Mouse (Mus musculus): ENCODE measurements around the gene Rasl11b.
A peak's percentile ranks its signal among the peaks of the same experiment; 100 is the strongest.

Gene Rasl11b

DNA sequence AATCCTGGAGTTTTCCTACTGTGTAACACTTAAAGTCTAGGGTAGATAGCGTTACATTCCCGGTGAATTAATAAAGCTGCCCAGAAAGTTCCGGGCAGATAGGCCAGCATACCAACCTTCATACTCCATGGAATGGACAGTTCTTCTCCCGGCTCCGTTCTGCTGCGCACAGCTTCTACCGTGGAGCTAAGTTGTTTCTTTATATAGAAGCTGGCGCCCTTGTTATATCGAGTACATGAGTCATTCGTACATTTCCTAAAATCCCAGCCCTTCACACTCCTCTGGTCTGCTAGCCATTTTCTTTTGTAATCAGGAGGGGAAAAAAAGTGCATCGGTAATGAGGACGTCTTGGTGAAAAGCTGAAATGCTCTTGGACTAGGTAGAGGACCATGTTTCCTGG, 7.0 kb upstream of the Rasl11b start:
- DNase-seq (ENCODE audit: low read depth, low spot score): no peak

DNA sequence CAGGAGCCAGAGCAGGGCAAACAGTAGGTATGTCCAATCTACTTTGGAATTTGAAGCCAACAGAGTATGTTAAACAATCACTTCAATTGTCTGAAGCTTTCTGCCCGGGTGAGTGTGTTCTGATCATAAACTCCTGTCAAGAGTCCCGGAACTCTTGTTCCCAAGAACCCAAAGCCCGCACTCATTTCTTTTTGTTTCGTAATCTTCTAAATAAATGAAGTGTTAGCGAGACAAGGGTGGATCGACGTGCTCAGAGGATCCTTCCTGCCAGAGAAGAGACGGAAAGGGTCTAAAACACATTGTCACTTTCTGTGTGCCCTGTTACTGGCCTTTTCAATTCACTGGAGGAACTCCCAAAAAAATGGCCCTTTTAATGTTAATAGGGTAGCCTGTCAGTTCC, 6.2 kb upstream of the Rasl11b start:
- no peak for DNase-seq (ENCODE audit: low read depth, low spot score)

DNA sequence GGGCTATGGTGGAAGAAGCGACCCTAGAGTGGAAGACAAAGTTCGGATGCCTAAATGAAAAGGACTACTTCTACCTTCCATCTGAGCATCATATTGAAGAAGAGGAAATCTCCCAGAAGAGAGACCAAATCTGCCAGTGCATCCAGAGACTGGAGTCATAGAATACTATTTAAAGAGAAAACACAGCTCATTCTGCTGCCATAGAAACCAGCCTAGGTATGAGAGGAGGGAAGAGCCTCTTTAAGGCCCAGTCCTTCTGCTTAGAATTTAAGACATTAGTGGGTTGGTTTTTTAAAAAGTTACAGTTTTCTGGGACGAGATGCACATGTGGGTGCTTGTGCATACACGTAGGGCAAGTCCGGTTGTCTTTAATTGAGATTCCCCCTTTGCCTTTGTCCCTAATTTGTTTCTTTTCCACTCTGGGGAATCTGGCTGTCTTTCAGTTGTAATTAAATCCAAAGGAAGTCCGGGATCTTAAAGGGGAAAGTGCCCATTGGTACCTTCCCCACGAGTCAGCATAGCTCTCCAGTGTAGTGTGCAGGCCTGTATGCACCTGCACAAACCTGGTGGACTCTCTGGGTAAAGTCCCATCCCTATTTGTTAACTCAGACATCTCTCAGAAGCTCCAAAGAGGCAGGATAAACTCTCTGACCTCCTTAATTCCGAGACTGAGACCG, 5.5 kb upstream of the Rasl11b start:
- no peak for DNase-seq (ENCODE audit: low read depth, low spot score)

DNA sequence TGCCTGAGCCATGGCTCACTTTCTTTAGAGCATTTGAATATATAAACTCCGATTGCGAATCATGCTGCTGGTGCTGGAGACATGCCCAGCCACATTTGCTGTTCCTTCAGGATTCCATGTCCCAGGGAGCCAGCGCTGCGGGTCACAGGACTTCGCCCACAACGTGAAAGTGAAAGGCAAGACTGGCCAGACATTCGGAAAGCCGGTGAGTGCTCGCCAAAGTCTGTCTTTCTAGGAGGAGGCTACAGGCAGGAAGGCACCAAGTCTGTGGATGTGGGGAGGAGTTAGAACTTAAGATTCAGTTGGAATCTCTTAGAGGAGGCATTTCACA, 5.0 kb upstream of the Rasl11b start:
- DNase-seq (ENCODE audit: low read depth, low spot score): no peak

DNA sequence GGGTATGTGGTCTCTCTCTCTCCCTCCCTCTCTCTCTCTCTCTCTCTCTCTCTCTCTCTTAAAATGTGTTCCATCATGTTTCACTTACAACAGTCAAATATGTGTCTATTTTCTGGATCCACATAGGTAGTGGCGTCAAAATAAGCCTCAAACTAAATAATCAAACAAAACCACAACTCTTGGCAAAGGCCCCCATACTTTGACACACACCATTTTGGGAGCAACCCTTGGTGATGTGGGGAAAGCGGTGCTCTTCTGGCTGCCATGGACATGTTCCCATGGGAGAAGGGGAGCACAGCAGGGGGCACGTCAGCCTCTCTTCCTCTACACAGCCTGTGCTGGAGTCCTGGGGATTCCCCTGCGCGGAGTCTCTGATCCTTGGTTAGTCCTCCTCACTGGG, 4.2 kb upstream of the Rasl11b start:
- no peak for DNase-seq (ENCODE audit: low read depth, low spot score)

DNA sequence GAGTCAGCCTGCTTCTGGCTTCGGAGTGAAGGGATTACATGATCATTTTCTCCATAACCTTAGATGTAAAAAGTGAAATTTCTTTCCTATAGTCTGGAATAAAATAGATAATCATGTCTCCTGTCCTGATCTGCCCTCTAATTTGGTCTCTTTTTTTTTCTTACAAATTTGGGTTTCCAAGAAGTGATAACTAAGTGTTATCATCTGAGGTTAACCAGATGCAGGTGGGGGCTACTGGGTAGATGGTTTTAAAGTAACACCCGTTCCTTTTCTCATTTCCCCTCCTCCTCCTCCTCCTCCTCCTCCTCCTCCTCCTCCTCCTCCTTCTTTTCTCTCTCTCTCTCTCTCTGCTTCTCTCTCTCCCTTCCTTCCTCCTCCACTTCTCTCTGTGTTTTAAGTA, 2.1 kb upstream of the Rasl11b start:
- DNase-seq (ENCODE audit: low read depth, low spot score): no peak

DNA sequence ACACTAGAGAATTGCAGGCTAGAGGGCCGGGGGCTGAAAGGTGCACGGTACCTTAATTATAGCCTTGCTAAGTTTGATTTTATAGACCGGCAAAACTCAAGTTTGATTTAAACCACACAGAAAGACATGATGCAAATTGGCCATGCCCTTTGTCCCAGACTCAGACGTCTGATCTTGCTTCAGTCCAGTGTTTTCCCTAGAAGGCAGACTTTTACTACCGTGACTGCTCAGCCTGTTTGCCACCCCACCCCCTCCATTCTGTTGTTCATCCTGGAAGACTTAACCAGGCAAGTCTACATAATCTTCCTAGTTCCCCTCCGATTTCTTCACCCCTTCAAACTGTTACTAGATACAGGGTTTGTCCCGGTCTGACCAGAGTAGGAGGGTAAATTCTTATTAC, 1.5 kb upstream of the Rasl11b start:
- DNase-seq (ENCODE audit: low read depth, low spot score): no peak

DNA sequence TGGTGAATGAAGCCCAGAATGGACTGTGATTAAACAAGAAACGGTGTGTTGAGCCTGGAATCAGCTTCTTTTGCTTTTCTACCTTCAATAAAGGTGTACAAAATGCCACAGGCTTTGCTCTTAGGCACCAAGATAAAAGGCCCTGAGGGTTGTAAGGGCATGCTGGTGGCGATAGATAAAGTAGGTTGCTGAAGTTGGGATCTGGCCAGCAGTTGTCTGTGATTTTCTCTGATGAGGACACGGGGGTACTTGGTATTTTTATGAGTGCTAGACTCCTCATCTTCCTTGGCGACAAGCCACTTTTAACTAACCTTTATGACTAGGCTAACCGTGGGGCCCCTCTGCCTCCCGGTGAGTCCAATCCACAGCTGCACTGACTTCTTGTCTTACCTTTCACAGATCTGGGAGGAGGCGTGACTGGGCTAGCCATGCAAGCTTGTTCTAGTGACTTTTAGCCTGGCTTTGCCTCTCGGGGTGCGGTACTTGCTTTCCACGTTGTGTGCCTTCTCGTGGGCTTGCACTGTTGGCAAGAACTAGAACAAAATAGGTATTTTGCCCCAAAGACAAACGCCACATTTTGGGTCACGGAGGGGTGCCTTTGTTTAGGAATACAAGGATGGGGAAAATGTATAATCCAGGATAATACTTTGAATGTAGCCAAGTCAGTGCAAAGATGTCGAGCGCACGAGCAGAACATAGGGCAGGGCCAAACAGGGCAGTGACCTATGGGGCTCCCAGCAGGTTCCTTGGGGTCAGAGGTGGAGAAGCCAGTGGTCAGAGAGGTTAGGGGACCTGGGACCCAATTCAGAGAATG, 852 bp upstream of the Rasl11b start:
- peak; percentile 7 for DNase-seq (ENCODE audit: low read depth, low spot score)

DNA sequence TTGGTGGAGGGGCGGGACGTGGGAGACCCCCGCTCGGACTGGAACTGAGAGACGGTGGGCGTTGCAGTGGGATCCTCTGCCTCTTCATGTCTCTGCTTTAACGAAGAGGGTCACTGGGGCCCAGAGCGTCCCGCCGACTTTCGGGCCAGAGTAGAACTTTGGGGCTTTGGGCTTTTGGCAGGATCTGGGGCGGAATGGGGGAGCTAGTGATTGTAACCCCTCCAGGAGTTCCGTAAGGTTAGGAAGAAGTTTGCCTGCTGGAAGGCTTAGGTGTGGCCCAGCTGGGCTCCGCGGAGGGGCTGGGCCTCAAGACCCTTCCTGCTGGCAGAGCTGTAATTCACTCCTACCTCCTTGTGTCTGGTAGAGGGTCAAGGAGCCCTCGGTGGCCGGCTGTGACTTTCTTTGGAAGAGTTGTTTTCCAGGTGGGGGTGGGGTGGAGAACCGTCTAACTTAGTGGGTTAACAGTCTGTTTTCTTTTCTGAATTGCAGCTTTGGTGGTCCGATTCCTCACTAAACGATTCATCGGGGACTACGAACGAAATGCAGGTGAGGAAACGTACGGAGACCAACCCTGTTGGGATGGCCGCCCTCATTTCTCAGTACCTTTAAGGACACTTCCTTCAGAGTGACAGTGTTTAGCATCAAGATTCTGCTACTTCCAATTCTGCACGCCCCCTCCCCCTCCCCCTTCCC, 674 bp downstream of the Rasl11b start:
- no peak for DNase-seq (ENCODE audit: low read depth, low spot score)

DNA sequence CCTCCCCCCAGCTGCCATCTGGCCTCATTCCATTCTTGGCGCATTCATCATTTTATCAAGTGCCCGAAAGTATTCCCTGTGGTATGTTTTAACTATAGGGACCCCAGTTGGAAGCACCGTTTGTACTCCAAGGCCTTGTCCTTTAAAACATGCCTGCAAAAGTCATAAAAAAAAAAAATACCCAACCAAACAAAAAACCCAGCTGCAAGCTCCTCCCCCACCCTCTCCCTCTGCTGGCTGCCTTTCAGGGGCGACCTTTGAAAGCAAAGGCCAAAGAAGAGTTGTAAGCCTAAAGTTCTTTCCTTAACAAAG, 1.2 kb downstream of the Rasl11b start:
- peak; percentile 16 for DNase-seq (ENCODE audit: low read depth, low spot score)

DNA sequence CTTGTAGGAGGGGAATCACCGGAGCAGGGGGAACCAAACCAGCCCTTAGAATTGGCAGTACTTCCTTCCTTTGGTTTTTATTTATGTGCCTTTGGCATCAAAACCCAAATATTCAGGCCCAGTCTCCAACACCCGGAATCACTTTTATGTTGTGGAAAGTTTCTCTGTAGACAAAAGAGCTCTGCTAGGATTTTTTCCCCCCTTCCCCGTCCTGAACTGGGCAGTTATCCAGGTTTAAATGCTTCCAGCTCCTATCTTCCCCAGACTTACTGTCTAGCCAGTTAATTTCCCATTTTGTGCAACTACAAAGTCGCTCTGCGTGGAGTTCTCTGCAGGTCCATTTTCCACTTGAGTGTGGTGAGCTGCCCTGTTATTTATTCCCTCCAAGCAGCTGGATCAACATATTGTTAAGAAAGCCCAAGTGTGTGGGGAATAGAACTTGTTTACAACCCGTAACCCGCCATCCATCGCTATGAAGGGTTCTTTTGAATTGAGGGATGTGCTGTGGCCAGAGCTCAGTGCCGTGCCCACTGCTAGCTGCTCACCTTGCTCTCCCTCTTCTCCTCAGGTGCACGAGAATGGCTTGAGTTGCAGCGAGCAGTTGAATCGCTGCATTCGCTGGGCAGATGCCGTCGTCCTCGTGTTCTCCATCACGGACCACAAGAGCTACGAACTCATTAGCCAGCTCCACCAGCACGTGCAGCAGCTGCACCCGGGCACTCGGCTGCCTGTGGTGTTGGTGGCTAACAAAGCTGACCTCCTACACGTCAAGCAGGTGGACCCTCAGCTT, 2.6 kb downstream of the Rasl11b start:
- DNase-seq (ENCODE audit: low read depth, low spot score): no peak

DNA sequence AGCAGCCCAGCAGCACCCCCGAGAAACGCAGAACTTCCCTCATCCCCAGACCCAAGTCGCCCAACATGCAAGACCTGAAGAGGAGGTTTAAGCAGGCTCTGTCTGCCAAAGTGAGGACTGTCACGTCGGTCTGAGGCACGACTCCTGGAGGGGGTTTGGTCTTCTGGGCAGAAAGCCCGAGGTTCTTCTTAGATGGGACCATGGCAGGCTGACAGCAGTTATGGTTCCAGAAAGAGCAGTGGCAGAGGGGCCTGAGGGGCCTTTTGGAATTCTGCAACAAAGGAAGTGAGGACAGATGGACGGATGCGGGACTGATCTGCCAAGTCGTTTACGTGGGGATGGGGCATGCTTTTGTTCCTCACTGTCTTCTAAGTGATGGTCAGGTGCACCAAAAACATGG, 3.4 kb downstream of the Rasl11b start:
- DNase-seq (ENCODE audit: low read depth, low spot score): no peak

DNA sequence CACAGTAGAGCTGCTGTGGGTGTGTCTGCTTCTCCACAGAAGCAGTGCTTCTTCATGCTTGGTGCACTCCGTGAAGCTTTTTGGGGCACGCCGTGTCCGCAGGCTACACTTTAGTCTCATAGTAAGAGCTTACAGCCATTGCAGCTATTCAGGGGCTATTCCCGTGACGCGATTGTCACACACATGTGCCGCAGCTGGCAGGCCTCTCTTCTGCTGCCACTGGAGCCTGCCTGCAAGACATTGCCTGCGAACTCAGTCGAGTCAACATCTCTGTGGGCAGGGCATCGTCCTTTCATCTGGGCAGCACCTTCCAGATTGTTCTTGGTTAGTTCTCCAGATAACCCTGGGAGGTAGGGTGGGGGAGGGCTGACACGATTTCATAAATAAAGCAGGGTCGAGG, 4.7 kb downstream of the Rasl11b start:
- no peak for DNase-seq (ENCODE audit: low read depth, low spot score)

DNA sequence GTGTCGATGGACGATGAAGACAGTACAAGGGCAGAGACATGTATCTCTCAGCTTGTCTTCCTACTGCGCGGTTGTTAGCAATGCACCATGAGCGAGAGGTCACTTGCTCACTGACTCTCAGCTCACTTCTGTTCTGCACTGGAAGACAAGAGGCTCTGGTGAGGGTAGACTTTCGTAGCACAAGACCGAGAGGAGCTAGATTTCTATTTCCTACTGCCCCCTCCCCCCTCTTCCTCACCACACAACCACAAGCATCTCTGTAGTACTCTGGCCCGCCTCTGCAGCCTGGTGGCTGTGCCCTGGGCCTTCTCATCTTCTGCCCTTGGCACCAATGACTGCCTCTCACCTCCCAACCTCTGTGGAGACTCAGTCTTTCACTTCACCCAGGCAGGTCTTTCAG, 5.4 kb downstream of the Rasl11b start:
- DNase-seq (ENCODE audit: low read depth, low spot score): no peak

DNA sequence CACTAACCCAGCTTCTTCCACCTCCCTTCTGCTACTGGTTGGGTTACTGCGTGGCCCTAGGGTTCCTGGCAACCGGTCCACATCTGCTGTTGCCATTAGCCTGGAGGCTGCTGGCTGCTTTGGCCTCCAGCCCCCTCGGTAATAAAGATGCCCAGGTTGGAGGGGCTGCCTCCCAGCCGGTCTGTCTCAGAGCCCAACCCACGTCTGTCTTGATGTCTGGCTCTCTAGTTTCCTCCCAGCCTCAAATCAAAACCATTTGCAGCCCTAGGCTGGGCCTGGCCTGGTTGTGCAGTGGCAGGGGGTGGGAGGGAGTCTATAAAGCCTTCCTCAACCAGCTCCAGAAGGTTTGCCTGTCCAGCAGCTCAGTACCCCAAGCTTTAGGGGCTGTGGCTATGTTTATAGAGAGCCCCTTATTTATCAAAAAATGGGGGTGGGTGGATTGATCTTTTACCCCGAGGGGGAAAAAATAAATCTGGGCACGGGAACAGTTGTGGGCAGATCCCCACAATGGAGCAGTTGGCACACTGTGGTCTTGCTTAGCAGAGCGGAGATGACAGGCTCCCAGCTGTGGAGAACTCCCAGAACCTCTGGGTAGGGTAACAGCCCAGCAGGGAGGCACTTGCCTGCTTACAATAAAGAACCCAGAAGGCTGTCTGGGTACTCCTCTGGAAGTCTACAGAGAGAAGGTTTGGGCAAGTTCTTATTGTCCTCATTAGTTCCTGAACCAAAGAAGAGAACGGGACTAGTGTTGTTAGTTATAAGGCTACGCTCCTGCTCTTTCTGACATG, 6.7 kb downstream of the Rasl11b start:
- no peak for DNase-seq (ENCODE audit: low read depth, low spot score)

DNA sequence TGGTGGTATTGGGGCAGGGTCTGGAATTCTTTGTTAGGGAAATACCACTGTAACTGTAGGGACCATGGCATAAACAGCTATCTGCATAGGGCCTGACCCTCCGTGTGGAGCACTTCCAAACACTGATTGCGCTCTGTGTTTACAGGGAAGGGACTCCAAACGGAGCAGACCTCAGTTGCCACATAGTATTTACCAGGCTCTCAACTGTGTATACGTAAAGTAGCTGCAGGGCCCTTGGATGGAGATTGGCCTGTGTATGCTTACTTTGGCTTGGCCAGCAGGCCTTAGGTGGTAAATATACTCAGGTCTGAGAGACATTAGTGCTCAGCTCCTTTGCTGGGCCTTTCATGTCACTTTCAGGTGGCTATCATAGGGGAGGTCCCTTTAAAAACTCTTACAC, 7.4 kb downstream of the Rasl11b start:
- DNase-seq (ENCODE audit: low read depth, low spot score): no peak

DNA sequence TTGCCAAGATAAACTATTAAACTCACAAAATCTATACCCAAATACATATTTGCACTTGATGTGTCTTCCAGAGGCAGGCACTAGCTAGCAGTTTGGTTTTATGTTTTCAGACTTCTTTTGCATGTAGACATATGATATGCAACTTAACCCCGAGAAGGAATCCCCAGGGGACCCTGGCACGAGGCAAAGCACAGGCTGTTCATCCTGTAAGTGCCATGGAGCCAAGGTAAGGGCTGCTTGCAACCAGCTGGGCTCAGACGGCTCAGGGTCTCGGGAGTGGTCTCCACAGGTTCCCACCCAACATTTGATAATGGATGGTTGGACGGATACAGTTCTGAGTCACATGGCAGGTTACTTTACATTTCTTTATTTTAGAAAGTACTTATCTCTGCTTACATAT, 9.4 kb downstream of the Rasl11b start:
- no peak for DNase-seq (ENCODE audit: low read depth, low spot score)

DNA sequence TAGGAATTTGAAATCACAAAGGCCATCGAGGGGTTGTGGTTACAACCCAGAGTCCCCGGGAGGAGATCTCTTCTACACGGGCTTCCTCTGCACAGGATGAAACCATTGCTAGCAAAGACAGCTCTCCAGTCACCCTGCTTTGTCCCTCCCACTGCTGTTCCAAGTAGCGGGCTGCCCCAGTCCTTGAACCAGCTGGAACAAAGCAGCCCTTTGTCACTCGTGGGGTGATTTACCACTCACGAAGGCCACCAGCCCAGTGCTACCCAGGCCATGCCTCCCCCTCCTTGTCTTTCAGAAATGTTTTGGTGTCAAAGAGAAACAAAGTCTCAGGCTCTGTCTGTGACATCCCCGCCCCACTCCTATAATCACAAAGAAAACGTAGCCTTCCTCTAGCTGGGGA, 10.4 kb downstream of the Rasl11b start:
- no peak for DNase-seq (ENCODE audit: low read depth, low spot score)

DNA sequence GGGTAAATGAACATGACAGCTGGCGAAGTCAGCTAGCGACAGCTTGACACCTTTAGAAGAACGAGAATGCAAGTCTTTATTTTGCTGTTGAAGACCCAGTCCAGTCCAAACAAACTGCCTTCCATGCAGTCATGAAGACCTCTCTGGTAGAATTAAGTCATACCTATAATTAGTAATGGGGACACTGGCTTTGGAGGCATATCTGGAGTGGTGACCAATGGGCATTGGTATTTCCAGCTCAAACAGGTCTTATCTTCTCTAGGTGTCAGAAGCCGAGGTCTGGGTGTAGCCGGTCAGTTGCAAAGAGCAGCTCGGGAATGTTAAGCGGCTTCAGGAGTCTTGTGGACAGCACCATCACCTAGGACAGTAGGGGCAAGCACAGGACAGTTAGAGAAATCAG, 11.0 kb downstream of the Rasl11b start:
- DNase-seq (ENCODE audit: low read depth, low spot score): no peak

DNA sequence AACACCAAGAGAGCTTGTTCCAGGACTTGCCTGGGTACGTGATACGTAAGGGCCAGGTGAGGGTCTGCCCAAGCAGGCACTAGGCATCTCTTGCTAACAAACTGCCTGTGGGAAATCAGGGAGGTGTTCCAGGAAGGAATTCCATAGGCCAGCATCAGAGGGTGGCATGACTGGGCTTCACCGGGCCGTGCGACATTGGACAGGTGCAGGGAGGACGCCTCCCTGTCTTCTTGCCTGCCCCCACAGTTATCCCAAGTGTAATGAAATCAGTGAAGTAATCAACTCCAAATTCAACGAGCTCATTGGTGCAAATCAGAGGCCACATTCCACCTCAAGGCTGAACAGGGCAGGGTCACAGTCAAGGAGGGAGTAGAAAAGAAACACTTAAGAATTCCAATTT, 11.6 kb downstream of the Rasl11b start:
- DNase-seq (ENCODE audit: low read depth, low spot score): no peak

DNA sequence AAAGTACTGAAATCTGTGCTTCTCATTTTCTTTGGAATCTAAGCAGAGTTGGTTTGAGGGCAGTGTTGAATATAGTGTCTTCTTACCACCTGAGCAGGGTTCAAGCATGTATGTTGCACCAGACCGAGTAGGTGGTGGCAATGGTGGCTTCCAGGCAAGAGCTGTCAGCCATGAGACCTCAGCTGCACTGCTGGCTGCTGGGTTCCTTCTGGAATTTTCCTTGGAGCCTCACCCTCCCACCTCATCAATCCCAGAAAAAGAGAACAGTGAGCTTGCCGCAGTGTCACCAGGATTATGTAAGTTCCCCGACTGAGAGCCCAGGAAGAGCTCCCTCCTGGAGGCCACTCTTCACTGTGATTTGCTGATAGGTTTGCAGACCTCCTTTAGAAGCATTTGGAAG, 12.1 kb downstream of the Rasl11b start:
- no peak for DNase-seq (ENCODE audit: low read depth, low spot score)

DNA sequence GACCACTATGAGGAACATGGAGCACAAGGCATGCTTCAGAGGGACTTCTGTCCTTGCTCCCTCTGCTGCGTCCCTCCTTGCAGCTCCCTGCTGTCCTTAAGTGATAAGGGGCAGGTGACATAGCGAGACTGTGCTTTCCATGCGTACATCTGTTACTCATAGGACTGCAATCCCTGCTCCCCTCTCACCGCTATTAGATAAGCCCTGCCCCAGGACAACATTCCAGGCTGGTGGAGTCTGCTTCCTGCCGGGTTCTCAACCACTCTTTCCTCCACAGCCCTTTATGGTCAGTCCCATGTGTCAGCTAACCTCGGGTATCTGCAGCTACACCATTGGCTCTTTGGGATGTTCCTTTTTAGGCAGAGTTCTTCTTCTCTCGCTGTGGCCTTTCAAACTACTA, 13.4 kb downstream of the Rasl11b start:
- no peak for DNase-seq (ENCODE audit: low read depth, low spot score)

Data from A20 (cell line).